Mouse (Mus musculus): Measurements from ENCODE around the gene Flii. TPM values are rescaled to one million over a fixed set of nuclear protein-coding genes. Genes with fewer than 3 reads are reported as not detected.
A peak's percentile ranks its signal among the peaks of the same experiment; 100 is the strongest.

Gene Flii
- polyA plus RNA-seq, 1 experiment from 2014 or later = 27.8 TPM

GRCm38 (mm10) chr11:60704023-60704880 is 22.8 kb downstream of the Flii start:
- H3K4me2 ChIP-seq = no peak overlapping the region
- 84% methylated on average over 19 of the region's 19 CpGs for WGBS (ENCODE audit: insufficient replicate concordance)
- no peak for ATAC-seq (ENCODE audit: insufficient read depth)
- no peaks in the 10 kb centered on the region for H3K9me3 ChIP-seq (replicated peaks)
- H3K4me3 ChIP-seq (replicated peaks) = no peak overlapping the region
- H3K27me3 ChIP-seq = no peaks in the 10 kb centered on the region
- H3K36me3 ChIP-seq (replicated peaks) = peaks cover 45% of the 10 kb centered on the region
- H3K27ac ChIP-seq (replicated peaks) = no peak overlapping the region
- peaks cover 35% of the 10 kb centered on the region for H3K4me1 ChIP-seq (replicated peaks)
- no peak overlapping the region for H3K9ac ChIP-seq

- Histone ChIP-seq H3K9me3 (replicated peaks) (no peaks in the 10 kb centered on the region), H3K27me3 (no peaks in the 10 kb centered on the region), H3K36me3 (replicated peaks) (peaks cover 34% of the 10 kb centered on the region), H3K4me2 (no peak overlapping the region), H3K4me3 (replicated peaks) (no peak overlapping the region), H3K27ac (replicated peaks) (no peak overlapping the region), H3K9ac (no peak overlapping the region), H3K4me1 (replicated peaks) (peaks cover 46% of the 10 kb centered on the region)
- no peak for ATAC-seq (ENCODE audit: insufficient read depth)
- WGBS (ENCODE audit: insufficient replicate concordance) = 41% methylated on average over 4 of the region's 4 CpGs
Observed at GRCm38 (mm10) chr11:60703131-60703530, 23.9 kb downstream of the Flii start.

GRCm38 (mm10) chr11:60701611-60702010 is 25.5 kb downstream of the Flii start:
- no peaks in the 10 kb centered on the region for H3K27me3 ChIP-seq
- no peak overlapping the region for H3K4me3 ChIP-seq (replicated peaks)
- no peak for ATAC-seq (ENCODE audit: insufficient read depth)
- H3K4me2 ChIP-seq = no peak overlapping the region
- H3K9ac ChIP-seq = no peak overlapping the region
- 53% methylated on average over 4 of the region's 4 CpGs for WGBS (ENCODE audit: insufficient replicate concordance)
- peaks cover 46% of the 10 kb centered on the region for H3K4me1 ChIP-seq (replicated peaks)
- no peak overlapping the region for H3K27ac ChIP-seq (replicated peaks)
- H3K9me3 ChIP-seq (replicated peaks) = no peaks in the 10 kb centered on the region
- peaks cover 19% of the 10 kb centered on the region for H3K36me3 ChIP-seq (replicated peaks)

- WGBS (ENCODE audit: insufficient replicate concordance) = 24% methylated on average over 12 of the region's 12 CpGs
Observed at GRCm38 (mm10) chr11:60700320-60701185, 26.5 kb downstream of the Flii start.

GRCm38 (mm10) chr11:60699524-60700075 is 27.5 kb downstream of the Flii start, which contains the start of gene Llgl1:
Llgl1 (plus strand) TSS chr11:60699723.
- WGBS (ENCODE audit: insufficient replicate concordance) = under 1% methylated on average over 72 of the region's 73 CpGs
- Histone ChIP-seq H3K4me1 (replicated peaks) (peaks cover 46% of the 10 kb centered on the region), H3K27me3 (0 out of 2 replicates have a peak, but pooled peaks cover 3% of the 10 kb centered on the region), H3K4me2 (peak within 1 kb of the TSS; percentile 89), H3K9me3 (replicated peaks) (no peaks in the 10 kb centered on the region), H3K9ac (peak within 1 kb of the TSS; percentile 90), H3K4me3 (replicated peaks) (peak within 1 kb of the TSS; percentile 73), H3K36me3 (replicated peaks) (peaks cover 4% of the 10 kb centered on the region), H3K27ac (replicated peaks) (peak within 1 kb of the TSS; percentile 85)
- ATAC-seq (ENCODE audit: insufficient read depth) = peak; percentile 91

More at GRCm38 (mm10) chr11:60700320-60701185, 26.5 kb downstream of the Flii start:
- Histone ChIP-seq H3K27me3 (0 out of 2 replicates have a peak, but pooled peaks cover 3% of the 10 kb centered on the region), H3K27ac (replicated peaks) (peak overlapping the region; percentile 85), H3K4me2 (peak overlapping the region; percentile 89), H3K4me3 (replicated peaks) (peak overlapping the region; percentile 73), H3K9ac (peak overlapping the region; percentile 90), H3K36me3 (replicated peaks) (peaks cover 9% of the 10 kb centered on the region), H3K9me3 (replicated peaks) (no peaks in the 10 kb centered on the region), H3K4me1 (replicated peaks) (peaks cover 46% of the 10 kb centered on the region)
- ATAC-seq (ENCODE audit: insufficient read depth) = no peak

GRCm38 (mm10) chr11:60698806-60699523 is 28.1 kb downstream of the Flii start:
- H3K4me3 ChIP-seq (replicated peaks) = peak overlapping the region; percentile 73
- 0 out of 2 replicates have a peak, but pooled peaks cover 3% of the 10 kb centered on the region for H3K27me3 ChIP-seq
- 5% methylated on average over 22 of the region's 22 CpGs for WGBS (ENCODE audit: insufficient replicate concordance)
- H3K27ac ChIP-seq (replicated peaks) = peak overlapping the region; percentile 85
- peaks cover 46% of the 10 kb centered on the region for H3K4me1 ChIP-seq (replicated peaks)
- peak; percentile 12 for ATAC-seq (ENCODE audit: insufficient read depth)
- H3K9ac ChIP-seq = peak overlapping the region; percentile 90
- H3K4me2 ChIP-seq = peak overlapping the region; percentile 89
- H3K9me3 ChIP-seq (replicated peaks) = no peaks in the 10 kb centered on the region
- no peaks in the 10 kb centered on the region for H3K36me3 ChIP-seq (replicated peaks)

- peaks cover 35% of the 10 kb centered on the region for H3K4me1 ChIP-seq (replicated peaks)
- no peak for ATAC-seq (ENCODE audit: insufficient read depth)
- H3K36me3 ChIP-seq (replicated peaks) = no peaks in the 10 kb centered on the region
- H3K9me3 ChIP-seq (replicated peaks) = no peaks in the 10 kb centered on the region
- 42% methylated on average over 2 of the region's 2 CpGs for WGBS (ENCODE audit: insufficient replicate concordance)
- H3K27me3 ChIP-seq = 0 out of 2 replicates have a peak, but pooled peaks cover 3% of the 10 kb centered on the region
- no peak overlapping the region for H3K27ac ChIP-seq (replicated peaks)
- no peak overlapping the region for H3K9ac ChIP-seq
- no peak overlapping the region for H3K4me3 ChIP-seq (replicated peaks)
- no peak overlapping the region for H3K4me2 ChIP-seq
Observed at GRCm38 (mm10) chr11:60697561-60697960, 29.5 kb downstream of the Flii start.

GRCm38 (mm10) chr11:60696165-60696564 is 30.9 kb downstream of the Flii start:
- no peak overlapping the region for H3K27ac ChIP-seq (replicated peaks)
- 48% methylated on average over 1 of the region's 1 CpGs for WGBS (ENCODE audit: insufficient replicate concordance)
- H3K4me2 ChIP-seq = no peak overlapping the region
- no peak for ATAC-seq (ENCODE audit: insufficient read depth)
- H3K4me3 ChIP-seq (replicated peaks) = no peak overlapping the region
- no peaks in the 10 kb centered on the region for H3K36me3 ChIP-seq (replicated peaks)
- no peak overlapping the region for H3K9ac ChIP-seq
- H3K27me3 ChIP-seq = 0 out of 2 replicates have a peak, but pooled peaks cover 3% of the 10 kb centered on the region
- H3K4me1 ChIP-seq (replicated peaks) = peaks cover 23% of the 10 kb centered on the region
- no peaks in the 10 kb centered on the region for H3K9me3 ChIP-seq (replicated peaks)
